Mouse (Mus musculus) E14TG2a.4 (cell line): ENCODE results near the gene Celf5.

Experiments
- H3K27me3 ChIP-seq: 2 replicates; pipeline ENCODE4 v1.6.1; 2014; ENCODE audit warnings: low read length, control low read depth; ENCODE audit not compliant: insufficient read depth
- H3K36me3 ChIP-seq: 2 replicates; pipeline ENCODE4 v1.6.1; 2014; ENCODE audit warnings: low read length, control low read depth; ENCODE audit not compliant: insufficient read depth
- H3K4me1 ChIP-seq: replicated peaks from 2 replicates; pipeline ENCODE4 v1.6.1; 2014; ENCODE audit warnings: low read depth, low read length, control low read depth
- H3K4me3 ChIP-seq: replicated peaks from 2 replicates; pipeline ENCODE4 v1.5.1; 2014; ENCODE audit warnings: mild to moderate bottlenecking, low read length
- H3K9me3 ChIP-seq: 2 replicates; pipeline ENCODE4 v1.6.1; 2014; ENCODE audit warnings: low read length, control low read depth
- CTCF ChIP-seq: conservative IDR thresholded peaks from 2 replicates; pipeline ENCODE4 v1.5.1; 2014; ENCODE audit warnings: low read length
- NANOG ChIP-seq: IDR thresholded peaks from 2 replicates; pipeline ENCODE4 v1.6.1; 2014; ENCODE audit warnings: borderline replicate concordance, low read length, mixed read lengths
- POU5F1 ChIP-seq: IDR thresholded peaks from 2 replicates; pipeline ENCODE4 v1.6.1; 2014; ENCODE audit warnings: low read length, borderline replicate concordance

Gene Celf5

DNA sequence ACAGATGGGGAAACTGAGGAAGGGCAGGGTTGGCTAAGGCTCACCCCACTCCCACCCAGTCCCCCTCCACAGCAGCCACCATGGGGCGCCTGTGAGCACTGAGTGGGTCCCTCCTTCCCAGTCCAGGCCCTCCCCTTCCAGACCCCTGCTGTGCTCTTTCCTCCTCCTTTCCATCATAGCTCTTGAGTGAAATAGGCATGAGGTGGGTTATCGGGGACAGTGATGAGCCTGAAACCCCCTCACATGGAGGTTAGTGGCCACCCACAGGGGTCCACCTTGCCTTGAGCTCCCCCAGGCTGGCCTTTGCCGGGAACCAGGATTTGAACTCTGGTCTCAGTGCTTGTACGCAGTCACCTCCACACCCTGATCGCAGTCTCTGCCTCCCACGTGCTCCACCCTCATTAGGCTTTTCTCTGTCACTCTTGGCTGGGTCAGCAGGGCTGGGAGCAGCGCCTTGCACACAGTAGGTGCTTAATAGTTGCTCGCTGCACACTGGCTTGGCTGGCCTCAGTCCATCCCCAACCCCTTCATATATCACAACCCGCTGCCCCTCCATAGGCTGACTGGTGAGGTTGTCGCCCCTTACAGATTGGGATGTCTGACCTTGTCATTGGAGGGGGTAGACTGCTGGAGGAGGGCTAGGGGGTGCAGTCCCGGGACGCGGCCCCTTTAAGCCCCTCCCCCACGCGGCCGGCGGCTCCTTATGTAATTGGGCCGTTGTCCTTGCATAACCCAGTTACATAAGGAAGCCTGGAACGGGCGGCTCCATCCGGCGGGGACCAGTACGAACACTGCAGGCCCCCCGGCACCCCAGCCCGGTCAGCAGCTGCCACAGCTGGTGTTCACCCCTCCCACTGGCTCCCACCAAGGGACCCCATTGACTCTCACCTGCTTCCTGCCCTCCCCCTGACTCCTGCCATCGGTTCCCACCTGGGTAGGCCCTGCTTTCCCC, 68.9 kb downstream of the Celf5 start:
- H3K4me3 ChIP-seq, result peak overlapping the region; percentile 73
- H3K36me3 ChIP-seq, result peaks cover 29% of the 10 kb centered on the region
- peaks cover 97% of the 10 kb centered on the region for H3K4me1 ChIP-seq
- no peak for TF ChIP-seq POU5F1
- no peak for TF ChIP-seq NANOG
- no peak for TF ChIP-seq CTCF
- H3K27me3 ChIP-seq, result peaks cover 5% of the 10 kb centered on the region; the same call in 1 of the 2 replicates
- H3K9me3 ChIP-seq, result no peaks in the 10 kb centered on the region

DNA sequence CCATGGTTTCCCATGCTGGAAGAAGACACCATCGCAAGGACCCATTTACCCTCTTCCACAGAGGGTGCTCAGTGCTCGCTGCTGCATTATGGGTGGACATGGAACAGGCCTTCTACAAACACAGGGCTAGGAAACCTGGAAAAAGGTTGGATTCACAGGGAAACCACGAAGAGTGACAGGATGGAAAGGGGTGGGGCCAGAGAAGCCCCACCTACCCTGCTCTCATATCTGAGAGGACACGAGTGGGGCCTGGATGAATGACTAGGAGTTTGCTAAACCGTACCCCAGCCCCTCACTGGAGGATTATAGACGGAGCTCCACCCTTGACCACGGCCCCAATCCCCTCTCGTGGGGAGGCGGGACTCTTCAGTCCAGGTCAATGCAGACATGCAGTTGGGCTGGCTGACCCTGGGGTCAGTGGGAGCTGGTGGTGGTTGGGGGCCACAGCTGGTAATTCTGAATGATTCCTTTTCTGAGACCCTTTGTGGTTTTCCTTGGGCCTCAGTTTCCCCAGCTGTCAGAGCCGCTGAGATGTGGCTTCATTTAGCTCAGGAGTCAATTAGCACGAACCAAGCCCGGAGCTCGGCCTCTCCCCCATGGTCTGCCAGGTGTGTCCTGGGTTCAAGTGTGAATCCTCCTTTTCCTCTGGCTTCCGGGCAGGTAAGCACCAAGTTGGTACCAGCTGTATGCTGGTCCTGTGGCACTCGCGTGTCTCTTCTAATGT, 69.8 kb downstream of the Celf5 start:
- peaks cover 35% of the 10 kb centered on the region for H3K36me3 ChIP-seq
- H3K9me3 ChIP-seq, result no peaks in the 10 kb centered on the region
- peaks cover 97% of the 10 kb centered on the region for H3K4me1 ChIP-seq
- H3K27me3 ChIP-seq, result peaks cover 5% of the 10 kb centered on the region; the same call in 1 of the 2 replicates
- H3K4me3 ChIP-seq, result peak overlapping the region; percentile 73
- no peak for TF ChIP-seq CTCF
- TF ChIP-seq NANOG, result no peak
- TF ChIP-seq POU5F1, result no peak

DNA sequence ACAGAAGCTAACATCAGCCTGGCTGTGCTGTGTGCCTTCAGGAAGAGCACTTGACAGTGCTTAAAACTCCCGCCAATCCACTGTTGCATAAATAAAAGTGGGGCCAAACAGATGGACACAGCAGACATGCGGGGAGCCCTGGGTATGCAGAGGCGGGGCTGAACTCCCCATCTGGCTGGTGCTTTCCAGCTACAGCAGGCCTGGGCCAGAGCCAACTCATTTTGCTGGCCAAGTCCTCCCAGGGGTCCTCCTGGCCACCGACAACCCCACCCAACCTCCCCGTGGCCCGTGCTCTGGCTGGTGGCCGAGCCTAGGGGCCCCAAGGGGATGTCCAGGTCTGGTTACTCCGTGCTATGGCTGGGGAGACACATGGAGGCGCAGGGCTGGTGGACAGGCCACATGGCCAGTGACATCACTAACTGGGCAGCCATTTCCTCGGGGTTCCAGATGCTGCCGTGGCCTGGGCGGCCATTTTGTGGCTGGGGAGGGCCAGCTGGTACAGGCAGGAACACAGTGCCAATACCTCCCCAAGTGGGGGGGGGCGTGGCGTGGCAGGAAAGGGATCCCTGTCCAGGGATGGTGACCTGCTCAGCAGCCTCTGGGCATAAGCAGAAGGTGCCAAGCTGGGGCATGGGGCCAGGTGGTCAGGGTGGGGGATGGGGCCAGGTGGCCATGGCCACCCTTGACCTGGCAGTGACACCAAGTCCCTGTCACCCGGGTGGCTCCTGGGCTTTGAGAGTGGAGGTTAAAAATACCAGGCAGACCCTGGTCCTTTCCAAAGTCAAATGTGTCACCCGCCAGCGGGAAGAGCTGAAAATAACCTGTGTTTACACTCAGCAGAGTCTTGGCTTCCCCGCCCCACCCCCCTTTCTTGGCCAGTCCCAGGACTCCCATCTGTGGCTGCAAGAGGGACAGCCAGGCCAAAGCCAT, 70.8 kb downstream of the Celf5 start:
- TF ChIP-seq NANOG, result no peak
- no peak for TF ChIP-seq POU5F1
- no peak for TF ChIP-seq CTCF
- H3K27me3 ChIP-seq, result 0 out of 2 replicates have a peak, but pooled peaks cover 8% of the 10 kb centered on the region
- H3K36me3 ChIP-seq, result peaks cover 42% of the 10 kb centered on the region
- peak overlapping the region; percentile 73 for H3K4me3 ChIP-seq
- no peaks in the 10 kb centered on the region for H3K9me3 ChIP-seq
- H3K4me1 ChIP-seq, result peaks cover 98% of the 10 kb centered on the region

DNA sequence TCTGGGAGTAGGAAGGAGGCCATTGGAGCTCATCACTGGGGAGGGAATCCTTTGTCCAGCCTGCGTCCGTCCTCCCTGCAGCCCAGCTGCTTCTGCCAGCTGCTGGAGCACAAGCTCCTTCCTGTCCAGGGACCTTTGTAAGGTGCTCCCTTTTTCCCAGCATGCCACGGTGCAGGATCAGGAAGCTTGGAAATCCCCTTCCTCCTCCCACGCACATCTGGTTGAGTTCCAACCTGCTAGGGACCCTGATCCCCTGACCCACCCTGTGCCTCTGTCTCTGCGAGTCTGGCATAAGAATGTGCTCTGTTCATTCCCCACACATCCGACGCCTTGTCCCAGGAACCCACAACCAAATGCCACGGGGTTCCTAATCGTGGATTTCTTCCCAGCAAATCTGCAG, 71.5 kb downstream of the Celf5 start:
- Histone ChIP-seq H3K27me3 (0 out of 2 replicates have a peak, but pooled peaks cover 8% of the 10 kb centered on the region), H3K9me3 (no peaks in the 10 kb centered on the region)

DNA sequence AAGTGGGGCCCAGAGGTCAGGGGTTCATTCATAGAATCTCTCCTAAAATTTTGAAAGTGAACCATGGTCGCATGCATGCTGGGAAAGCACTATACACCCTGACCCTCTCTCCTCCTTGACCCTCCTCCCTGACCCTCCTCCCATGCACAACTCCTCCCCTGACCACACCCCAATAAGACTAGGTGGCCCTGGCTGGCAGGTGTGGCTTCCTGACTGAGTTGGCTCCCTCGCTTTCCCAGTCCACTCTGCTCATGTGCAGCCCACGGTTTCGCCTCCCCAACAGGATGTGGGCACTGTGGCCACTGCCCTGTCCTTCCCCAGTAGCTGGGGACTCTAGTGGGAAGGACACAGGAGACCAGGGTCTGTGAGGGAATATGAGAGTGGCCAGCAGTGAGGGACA, 72.2 kb downstream of the Celf5 start:
- no peak for TF ChIP-seq POU5F1
- TF ChIP-seq CTCF, result no peak
- no peak for TF ChIP-seq NANOG
- 0 out of 2 replicates have a peak, but pooled peaks cover 8% of the 10 kb centered on the region for H3K27me3 ChIP-seq
- H3K36me3 ChIP-seq, result peaks cover 55% of the 10 kb centered on the region
- H3K9me3 ChIP-seq, result no peaks in the 10 kb centered on the region
- peaks cover 100% of the 10 kb centered on the region for H3K4me1 ChIP-seq
- peak overlapping the region; percentile 73 for H3K4me3 ChIP-seq

More for the DNA sequence above, 71.5 kb downstream of the Celf5 start:
- TF ChIP-seq NANOG (no peak), CTCF (no peak), POU5F1 (no peak)
- Histone ChIP-seq H3K36me3 (peaks cover 48% of the 10 kb centered on the region), H3K4me3 (peak overlapping the region; percentile 73), H3K4me1 (peaks cover 100% of the 10 kb centered on the region)

DNA sequence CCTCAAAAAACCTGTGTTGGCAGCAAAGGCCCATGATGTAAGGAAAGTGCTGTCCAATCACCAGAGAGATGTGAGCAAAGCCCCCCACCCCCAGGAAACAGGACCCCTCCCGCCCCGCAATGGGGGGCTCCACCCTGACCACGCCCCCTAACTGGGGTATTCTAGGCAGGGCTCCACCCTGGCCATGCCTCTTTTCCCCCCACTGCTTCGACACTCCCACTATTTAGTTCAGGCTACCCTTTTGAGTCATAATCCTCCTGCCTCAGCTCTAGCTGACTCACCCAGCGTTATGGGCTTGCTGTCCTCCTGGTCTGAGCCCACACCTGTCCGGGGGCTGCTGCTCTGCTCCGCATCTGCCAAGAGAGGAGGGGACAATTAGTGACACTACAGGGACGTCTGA, 73.2 kb downstream of the Celf5 start:
- no peak for TF ChIP-seq CTCF
- TF ChIP-seq NANOG, result no peak
- no peak for TF ChIP-seq POU5F1
- Histone ChIP-seq H3K36me3 (peaks cover 55% of the 10 kb centered on the region), H3K4me1 (peaks cover 99% of the 10 kb centered on the region), H3K27me3 (0 out of 2 replicates have a peak, but pooled peaks cover 8% of the 10 kb centered on the region), H3K9me3 (no peaks in the 10 kb centered on the region), H3K4me3 (peak overlapping the region; percentile 73)
